Mouse (Mus musculus) right cerebral cortex, postnatal 4 days (tissue): ENCODE results near the gene Tesk1.

Experiments
- DNase-seq: peaks from one replicate; pipeline ENCODE4 v3.0.0-alpha.2; 2022

Tesk1 gene

DNA sequence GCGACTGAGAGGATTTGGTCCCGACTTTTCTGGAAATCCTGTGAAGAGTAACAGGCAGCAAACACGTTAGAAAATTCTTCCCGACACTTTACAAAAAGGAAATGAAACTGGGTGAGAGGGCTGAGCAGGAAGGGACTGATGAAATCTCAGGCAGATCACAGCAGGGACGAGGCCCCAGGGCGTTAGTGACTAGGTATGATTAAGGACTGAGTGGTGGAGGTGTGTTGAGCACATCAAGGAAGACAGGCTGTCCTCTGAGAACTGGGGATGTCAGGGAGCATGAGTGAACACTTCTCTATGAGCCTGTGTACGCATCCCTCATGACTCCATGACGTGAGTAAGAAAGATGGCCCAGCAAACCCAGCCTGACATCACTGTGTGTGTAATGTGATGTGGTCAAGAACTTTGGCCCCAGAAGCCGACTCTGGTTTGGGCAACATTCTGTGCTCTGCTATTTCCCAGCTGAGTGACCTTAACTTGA is 21.9 kb upstream of the Tesk1 start:
- no peak for DNase-seq

DNA sequence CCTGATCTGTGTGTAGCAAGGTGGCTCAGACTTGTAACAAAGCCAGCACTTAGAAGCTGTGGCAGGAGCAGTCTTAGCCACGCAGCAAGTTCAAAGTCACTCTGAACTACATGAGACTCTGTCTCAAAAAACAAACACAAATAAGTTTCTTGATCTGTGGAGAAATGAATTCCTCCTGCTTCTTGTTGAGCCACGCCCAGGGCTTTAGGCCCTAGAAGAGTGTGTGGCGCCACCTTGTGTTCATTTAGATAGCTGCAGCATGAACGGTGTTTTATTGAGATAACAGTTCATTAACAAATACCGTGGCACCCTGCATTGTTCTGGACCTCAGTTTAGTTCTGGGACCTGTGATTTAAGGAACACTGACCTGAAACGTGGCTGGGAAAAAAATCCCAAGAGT is 21.4 kb upstream of the Tesk1 start:
- DNase-seq: peak; percentile 70

GRCm38 (mm10) chr4:43421632-43422240 is 20.0 kb upstream of the Tesk1 start:
- DNase-seq: no peak

GRCm38 (mm10) chr4:43423267-43423934 is 18.3 kb upstream of the Tesk1 start:
- no peak for DNase-seq

DNA sequence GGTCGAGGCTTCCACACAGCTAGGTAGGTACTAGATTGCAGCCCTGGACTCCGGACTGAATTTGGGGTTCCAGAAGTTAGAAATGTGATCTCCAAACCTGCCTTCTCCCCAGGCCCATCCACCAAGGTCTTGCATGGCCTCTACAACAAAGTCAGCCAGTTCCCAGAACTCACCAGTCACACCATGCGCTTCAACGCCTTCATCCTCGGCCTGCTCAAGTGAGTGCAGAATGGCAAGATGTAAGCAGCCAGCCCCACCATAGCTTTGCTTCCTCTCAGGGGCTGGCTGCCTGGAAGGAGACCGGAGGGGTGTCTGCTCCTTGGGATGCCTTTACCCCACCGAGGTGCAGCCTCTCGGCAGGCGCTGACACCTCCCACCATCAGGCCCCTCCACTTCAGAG is 17.7 kb upstream of the Tesk1 start:
- DNase-seq: no peak

- no peak for DNase-seq
These were observed 16.5 kb upstream of the Tesk1 start for GRCm38 (mm10) chr4:43425197-43425596.

- no peak for DNase-seq
These were observed 15.9 kb upstream of the Tesk1 start for GRCm38 (mm10) chr4:43425648-43426380.

DNA sequence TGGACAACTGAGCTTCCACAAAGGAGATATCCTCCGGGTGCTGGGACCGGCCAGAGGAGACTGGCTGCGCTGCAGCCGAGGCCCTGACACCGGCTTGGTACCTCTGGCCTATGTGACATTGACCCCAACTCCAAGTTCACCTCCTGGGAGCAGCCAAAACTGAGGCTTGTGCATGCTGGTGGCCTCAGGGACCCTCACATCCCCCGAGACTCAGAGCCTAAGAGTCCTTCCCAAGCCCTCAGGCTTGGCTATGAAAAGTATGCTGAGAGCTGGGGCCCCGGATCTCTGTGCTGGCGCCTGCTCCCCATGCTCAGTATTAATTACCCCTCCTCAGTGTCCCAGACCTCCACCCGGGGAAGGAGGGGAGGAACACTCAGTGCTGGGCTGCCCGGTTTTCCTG is 15.3 kb upstream of the Tesk1 start:
- no peak for DNase-seq

DNA sequence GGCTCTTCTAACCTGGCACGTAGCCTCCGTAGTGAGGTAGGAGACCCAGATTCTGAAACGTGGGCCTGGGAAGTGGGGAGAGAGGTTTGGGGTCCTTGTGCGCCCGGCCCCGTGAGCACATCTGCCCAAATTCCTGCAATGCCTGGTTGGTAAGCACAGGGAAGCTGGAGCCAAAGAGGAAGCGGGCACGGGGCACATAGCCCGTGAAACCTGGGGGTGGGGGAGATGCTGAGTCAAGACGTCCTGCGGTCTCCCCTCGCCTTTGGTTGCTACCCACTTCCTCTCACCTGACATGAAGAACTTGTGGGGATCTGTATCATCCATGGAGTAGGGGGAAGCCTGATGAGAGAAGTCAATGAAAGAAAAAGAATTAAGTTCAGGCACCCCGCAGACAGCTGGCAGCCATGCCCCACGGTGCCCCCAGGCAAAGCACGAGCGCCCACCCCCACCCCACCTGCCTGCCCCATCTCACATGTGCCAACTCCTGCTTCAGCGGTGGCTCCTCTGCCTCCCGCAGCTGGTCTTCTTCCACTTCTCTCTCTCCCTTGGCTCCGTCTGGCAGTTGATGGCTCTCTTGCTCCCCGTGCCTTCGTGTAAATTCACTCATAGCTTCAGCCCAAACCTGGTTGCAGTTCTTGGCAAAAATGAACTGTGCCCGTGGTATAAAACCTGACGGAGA is 14.1 kb upstream of the Tesk1 start:
- no peak for DNase-seq

DNA sequence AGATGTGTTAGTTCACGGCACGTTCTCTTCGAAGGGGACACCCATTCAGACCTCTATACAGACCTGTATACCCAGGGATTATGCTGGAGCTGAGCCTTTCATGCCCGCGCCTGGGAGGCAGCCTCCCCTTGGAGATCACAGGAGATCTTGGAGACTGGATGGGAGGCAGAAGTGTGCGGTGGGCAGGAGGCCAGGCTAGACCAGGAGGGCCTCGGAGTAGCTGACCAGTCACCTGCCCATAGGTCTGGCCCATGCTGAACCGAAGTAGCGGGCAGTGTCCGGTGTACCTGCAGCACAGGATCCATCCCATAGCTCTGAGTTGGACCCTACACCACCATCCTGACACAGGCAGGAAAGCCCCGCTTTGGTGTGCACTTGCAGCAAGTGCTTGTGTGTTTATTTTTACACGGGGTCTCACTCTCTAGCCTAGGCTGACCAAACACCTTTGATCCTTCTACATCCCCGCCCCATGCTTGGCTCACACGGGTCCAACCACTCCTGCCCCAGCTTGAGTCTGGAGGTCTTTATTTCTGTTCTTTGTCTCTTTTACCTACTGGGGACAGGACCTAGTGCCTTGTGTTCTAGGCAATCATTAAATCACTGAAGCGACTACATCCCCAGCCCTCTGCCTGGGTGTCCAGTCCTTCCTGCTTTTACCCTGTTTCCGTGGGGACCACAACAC is 13.4 kb upstream of the Tesk1 start:
- DNase-seq: no peak

- no peak for DNase-seq
These were observed 12.8 kb upstream of the Tesk1 start, which contains the start of gene Fam166b for GRCm38 (mm10) chr4:43428946-43429345. Gene Fam166b (minus strand): TSS chr4:43429134.

DNA sequence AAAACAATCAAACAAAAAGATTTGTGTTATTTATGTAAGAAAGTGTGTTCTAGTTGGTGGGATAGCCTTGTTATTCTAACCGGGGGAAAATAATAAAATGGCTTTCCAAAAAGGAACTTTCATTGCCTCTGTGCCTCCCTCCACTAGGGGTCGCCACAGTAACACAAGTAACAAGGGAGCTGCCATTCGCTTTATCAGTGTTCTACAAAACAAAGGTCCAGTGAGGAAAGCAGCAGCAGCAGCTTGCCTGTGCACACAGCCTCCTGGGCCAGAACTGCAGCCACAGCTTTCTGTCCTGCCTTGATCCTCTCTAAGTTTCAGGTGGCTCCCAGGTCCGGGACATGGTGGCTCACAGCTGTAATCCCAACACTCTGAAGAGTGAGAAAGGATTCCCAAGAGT is 10.0 kb upstream of the Tesk1 start:
- peak; percentile 86 for DNase-seq

DNA sequence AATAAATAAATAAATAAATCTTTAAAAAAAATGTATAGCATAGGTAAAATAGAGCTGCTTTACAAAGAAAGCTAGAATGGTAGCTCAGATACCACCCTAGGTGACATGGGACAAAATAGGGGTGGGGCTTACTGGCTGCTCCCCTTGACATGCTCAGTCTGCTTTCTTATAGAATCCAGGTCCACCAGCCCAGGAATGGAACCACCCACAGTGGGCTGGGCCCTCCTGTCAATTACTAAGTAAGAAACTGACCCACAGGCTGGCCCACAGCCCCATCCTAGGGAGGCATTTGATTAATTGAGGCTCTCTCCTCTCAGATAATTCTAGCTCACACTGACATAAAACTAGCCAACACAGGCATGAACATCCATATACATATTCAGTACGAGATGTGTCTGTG is 8.9 kb upstream of the Tesk1 start:
- no peak for DNase-seq

GRCm38 (mm10) chr4:43442044-43442443 is 305 bp downstream of the Tesk1 start:
- peak; percentile 98 for DNase-seq

DNA sequence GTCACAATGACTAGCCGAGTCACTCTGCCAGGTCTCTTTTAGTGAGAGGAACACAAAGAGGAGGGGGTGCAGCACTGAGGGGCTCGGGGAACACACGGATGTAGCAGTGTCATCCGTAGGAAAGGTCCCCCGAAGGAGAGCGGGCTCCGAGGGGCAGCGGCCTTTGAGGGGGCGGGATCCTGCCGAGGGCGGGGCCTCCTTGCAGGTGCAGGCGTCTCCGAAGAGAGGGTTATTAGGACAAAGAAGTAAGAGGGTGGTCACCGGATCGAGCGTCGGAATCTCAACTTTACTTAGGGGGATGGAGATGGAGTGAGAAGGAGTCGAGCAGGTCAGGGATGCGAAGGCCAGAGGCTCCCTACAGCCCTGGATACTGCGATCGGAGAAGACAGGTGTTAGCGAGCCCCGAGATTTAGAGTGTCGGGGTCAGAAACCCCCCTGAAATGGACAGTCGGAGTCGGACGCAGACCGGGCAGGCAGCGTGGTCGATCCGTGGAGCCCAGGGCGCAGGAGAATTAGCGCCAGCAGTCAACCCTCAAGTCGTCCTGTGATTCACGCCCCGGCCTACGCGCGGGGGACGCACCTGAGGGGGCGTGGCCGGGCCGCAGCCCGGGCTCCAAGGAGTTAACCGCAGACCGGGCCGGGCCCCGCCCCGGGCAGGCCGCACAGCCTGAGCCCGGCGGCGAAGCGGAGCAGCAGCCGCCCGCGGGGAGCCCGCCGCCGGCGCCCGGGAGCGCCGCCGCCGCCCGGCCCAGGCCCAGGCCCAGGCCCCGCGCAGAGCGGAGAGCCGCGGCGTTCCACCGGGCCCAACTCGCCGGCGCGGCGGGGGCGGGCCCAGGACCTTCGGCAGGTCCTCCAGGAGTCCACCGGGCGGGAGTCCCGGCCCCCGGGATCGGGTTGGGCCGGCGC is 970 bp downstream of the Tesk1 start:
- peak; percentile 64 for DNase-seq

- no peak for DNase-seq
These were observed 1.8 kb downstream of the Tesk1 start for GRCm38 (mm10) chr4:43443511-43443910.

GRCm38 (mm10) chr4:43447251-43447650 is 5.5 kb downstream of the Tesk1 start:
- no peak for DNase-seq

GRCm38 (mm10) chr4:43448554-43448953 is 6.8 kb downstream of the Tesk1 start:
- no peak for DNase-seq

- DNase-seq: no peak
These were observed 10.6 kb downstream of the Tesk1 start for GRCm38 (mm10) chr4:43452315-43452714.

DNA sequence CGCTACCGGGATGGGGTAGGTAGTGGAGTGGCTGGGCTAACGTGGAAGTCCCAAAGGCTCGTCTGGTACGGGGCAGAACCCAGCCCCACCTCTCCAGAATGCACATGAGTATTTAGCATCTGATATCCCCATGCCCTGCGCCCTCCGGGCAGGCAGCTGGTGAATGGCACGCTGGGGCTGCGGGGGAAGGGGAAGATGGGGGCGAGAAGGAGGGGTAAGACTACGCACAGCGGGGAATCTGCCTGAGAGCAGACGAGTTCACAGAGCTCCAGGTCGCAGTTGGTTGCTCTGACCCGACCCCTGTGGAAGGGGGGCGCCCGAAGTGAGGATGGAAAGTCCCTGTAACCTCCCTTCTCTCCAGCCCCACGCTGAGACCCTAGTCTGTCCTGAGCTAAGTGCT is 11.7 kb downstream of the Tesk1 start:
- DNase-seq: no peak

GRCm38 (mm10) chr4:43454041-43454836 is 12.5 kb downstream of the Tesk1 start, which contains the start of gene Cd72:
Gene Cd72 (minus strand): TSS chr4:43454628.
- DNase-seq: no peak
